Mouse (Mus musculus) gastrocnemius, postnatal 14 days (tissue): Measurements from ENCODE around the gene Arhgef3. TPM values are rescaled to one million over a fixed set of nuclear protein-coding genes. Genes with fewer than 3 reads are reported as not detected.
"Not testable (repeated sequence)": the region's sequence is repeated elsewhere in the genome, so short reads cannot be mapped to it uniquely, and the experiment has no call there.

Source experiments
- DNase-seq: peaks from one replicate; pipeline ENCODE4 v3.0.0; 2021; ENCODE audit warnings: mixed read lengths
- intact Hi-C: fragments of 180-260 bp; cut with DNase I; formaldehyde crosslinking; loops from one replicate; pipeline ENCODE4 v1.15.1; 2025; ENCODE audit warnings: low total_unique reads
- total RNA-seq, 2 experiments: library from RNA; stranded (reverse); gene quantifications; 2 replicates each; pipeline ENCODE4 v1.2.3; 2021

Arhgef3 gene
- total RNA-seq, 2 experiments from 2014 or later: 15.1 to 15.8 TPM

GRCm38 (mm10) chr14:27182059-27182458 is 67.4 kb downstream of the Arhgef3 start:
- peak; percentile 33 for DNase-seq
- intact Hi-C loops: no loop called here

- intact Hi-C loops: no loop called here
Measured at GRCm38 (mm10) chr14:27182646-27183438, 68.1 kb downstream of the Arhgef3 start.

GRCm38 (mm10) chr14:27183501-27184230 is 69.0 kb downstream of the Arhgef3 start:
- peak; percentile 54 for DNase-seq
- intact Hi-C loops: loop anchor here (2.0 kb wide), 1 partner anchor 75 kb away; no protein-coding TSS in a partner anchor

More at GRCm38 (mm10) chr14:27182646-27183438, 68.1 kb downstream of the Arhgef3 start:
- DNase-seq: no peak

GRCm38 (mm10) chr14:27185902-27186301 is 71.2 kb downstream of the Arhgef3 start:
- intact Hi-C loops: loop anchor here (2.0 kb wide), 1 partner anchor 77 kb away; no protein-coding TSS in a partner anchor

GRCm38 (mm10) chr14:27186596-27186995 is 71.9 kb downstream of the Arhgef3 start:
- intact Hi-C loops: no loop called here
- no peak for DNase-seq

More at GRCm38 (mm10) chr14:27185902-27186301, 71.2 kb downstream of the Arhgef3 start:
- DNase-seq: no peak

GRCm38 (mm10) chr14:27187025-27187424 is 72.3 kb downstream of the Arhgef3 start:
- intact Hi-C loops: no loop called here
- peak; percentile 76 for DNase-seq

GRCm38 (mm10) chr14:27187885-27188284 is 73.2 kb downstream of the Arhgef3 start:
- no peak for DNase-seq
- intact Hi-C loops: loop anchor here (2.0 kb wide), 1 partner anchor 227 kb away; no protein-coding TSS in a partner anchor

GRCm38 (mm10) chr14:27192450-27192849 is 77.8 kb downstream of the Arhgef3 start:
- intact Hi-C loops: loop anchor here (10.0 kb wide), 1 partner anchor 142 kb away; no protein-coding TSS in a partner anchor
- DNase-seq: peak; percentile 26

- intact Hi-C loops: loop anchor here (10.0 kb wide), 1 partner anchor 138 kb away; no protein-coding TSS in a partner anchor
- no peak for DNase-seq
Measured at GRCm38 (mm10) chr14:27196980-27197379, 82.3 kb downstream of the Arhgef3 start.

- intact Hi-C loops: loop anchor here (10.0 kb wide), 1 partner anchor 136 kb away; no protein-coding TSS in a partner anchor
- DNase-seq: no peak
Measured at GRCm38 (mm10) chr14:27198490-27199089, 83.9 kb downstream of the Arhgef3 start.

GRCm38 (mm10) chr14:27199119-27199518 is 84.4 kb downstream of the Arhgef3 start:
- intact Hi-C loops: loop anchor here (10.0 kb wide), 1 partner anchor 136 kb away; no protein-coding TSS in a partner anchor
- no peak for DNase-seq

GRCm38 (mm10) chr14:27199870-27200269 is 85.2 kb downstream of the Arhgef3 start:
- DNase-seq: no peak
- intact Hi-C loops: loop anchor here (10.0 kb wide), 1 partner anchor 135 kb away; no protein-coding TSS in a partner anchor

- intact Hi-C loops: no loop called here
- no peak for DNase-seq
Measured at GRCm38 (mm10) chr14:27200743-27201576, 86.3 kb downstream of the Arhgef3 start.

- DNase-seq: no peak
- intact Hi-C loops: no loop called here
Measured at GRCm38 (mm10) chr14:27201824-27202223, 87.1 kb downstream of the Arhgef3 start.

GRCm38 (mm10) chr14:27204704-27205103 is 90.0 kb downstream of the Arhgef3 start:
- intact Hi-C loops: no loop called here
- no peak for DNase-seq

- no peak for DNase-seq
- intact Hi-C loops: no loop called here
Measured at GRCm38 (mm10) chr14:27206443-27206842, 91.7 kb downstream of the Arhgef3 start.

GRCm38 (mm10) chr14:27209542-27209941 is 94.8 kb downstream of the Arhgef3 start:
- intact Hi-C loops: no loop called here
- no peak for DNase-seq

- intact Hi-C loops, DNase-seq: not testable (repeated sequence)
Measured at GRCm38 (mm10) chr14:27210801-27211200, 96.1 kb downstream of the Arhgef3 start.
